Mouse (Mus musculus) mouse embryonic stem cell (cell line): Measurements from ENCODE around the gene Ces1a.

Experiments used
- in situ Hi-C, 2 experiments: fragments of 300-500 bp; cut with MboI; formaldehyde crosslinking; loops; 1 replicate in 1 of 2; 3 replicates in 1 of 2; pipeline ENCODE4 v1.14.3; 2019 to 2020; ENCODE audit warnings: low sequenced_read_pairs in 2 of 2, low pct_unique_long_range_greater_than_20kb in 1 of 2, mixed read lengths in 1 of 2; ENCODE audit not compliant: unreplicated experiment in 1 of 2

Gene Ces1a

DNA sequence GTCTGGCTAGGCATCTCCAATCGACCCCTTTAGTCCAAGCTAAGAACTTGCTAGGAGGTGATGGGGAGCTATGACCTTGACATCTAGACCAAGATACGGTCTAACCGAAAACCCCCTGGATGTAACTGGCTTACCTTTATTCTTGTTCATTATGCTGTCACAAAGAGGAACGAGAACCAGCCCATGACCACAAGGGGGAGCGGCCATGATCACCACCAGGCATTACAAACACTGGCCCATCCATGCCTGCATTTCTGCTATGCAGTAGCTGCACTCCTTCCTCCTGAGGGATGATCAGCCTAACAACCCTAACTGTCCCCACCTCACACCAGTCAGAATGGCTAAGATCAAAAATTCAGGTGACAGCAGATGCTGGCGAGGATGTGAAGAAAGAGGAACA lies 35.8 kb downstream of the Ces1a start:
- in situ Hi-C loops, result loop anchor here in 1 of 2 experiments (10.0 kb wide), 1 partner anchor 83 kb away; no protein-coding TSS in a partner anchor

- in situ Hi-C loops, result loop anchor here in 1 of 2 experiments (10.0 kb wide), 1 partner anchor 83 kb away; no protein-coding TSS in a partner anchor
These were observed 36.6 kb downstream of the Ces1a start for GRCm38 (mm10) chr8:93011439-93011838.

DNA sequence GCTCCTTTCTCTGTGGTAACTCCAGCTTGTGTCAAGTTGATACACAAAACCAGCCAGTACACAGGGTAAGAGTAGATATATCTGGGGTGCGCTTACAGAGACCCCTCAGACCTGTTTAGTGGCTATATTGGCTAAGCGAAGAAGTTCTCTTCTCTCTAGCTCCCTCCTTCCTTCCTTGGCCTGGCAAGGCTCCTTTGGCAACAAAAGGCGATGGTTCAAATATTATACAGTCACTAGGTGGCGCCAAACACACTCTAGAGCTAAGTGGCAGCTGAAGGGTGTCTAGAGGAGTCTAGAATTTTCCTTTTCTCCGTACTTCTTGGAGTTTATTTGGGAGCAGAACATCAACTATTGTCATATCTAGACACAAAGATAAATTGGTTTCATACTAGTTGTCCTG lies 37.7 kb downstream of the Ces1a start:
- in situ Hi-C loops, result loop anchor here in 1 of 2 experiments (10.0 kb wide), 1 partner anchor 85 kb away; no protein-coding TSS in a partner anchor

DNA sequence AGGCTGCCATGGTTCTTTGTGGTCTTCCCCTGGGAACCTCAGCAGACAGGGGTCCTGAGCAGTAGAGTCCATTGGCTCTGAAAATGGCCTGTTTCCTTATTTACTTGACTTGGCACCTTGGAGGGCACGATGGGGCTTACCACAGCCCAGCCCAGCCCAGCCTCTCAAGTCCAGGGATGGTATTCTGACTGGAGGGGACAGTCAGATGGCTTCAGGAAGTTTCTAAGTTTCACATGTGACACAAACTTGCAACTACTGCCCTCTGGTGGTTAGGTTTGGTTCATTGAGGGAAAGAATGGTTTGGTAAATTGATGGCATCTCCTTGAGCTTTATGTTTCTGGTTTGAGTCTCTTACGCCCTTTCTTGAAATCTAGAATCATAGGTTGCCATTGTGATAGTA lies 49.4 kb downstream of the Ces1a start:
- in situ Hi-C loops, result loop anchor here (10.0 kb wide), 2 partner anchors 174 to 184 kb away; partner anchors contain the start of gene Mmp2 (in 1 of the 2)

DNA sequence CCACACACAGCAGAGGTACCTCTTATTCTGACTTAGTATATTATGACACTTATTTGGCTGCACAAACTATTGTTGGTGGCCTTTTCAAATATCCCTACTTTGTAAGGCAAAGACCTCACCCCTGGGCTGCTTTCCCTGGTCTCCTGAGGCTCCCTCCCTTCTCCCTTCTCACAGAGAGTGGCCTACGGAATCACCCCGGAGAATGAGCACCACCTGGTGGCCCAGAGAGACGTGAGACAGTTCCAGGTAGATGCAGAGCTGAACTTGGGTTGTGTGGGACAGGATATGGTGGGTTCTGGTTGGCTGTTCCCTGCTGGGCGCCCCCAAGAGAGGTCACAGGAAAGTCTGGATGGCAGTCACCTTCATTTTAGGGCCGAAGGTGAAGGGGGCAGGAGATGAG lies 51.2 kb downstream of the Ces1a start:
- in situ Hi-C loops, result loop anchor here (10.0 kb wide), 2 partner anchors 172 to 182 kb away; partner anchors contain the start of gene Mmp2 (in 1 of the 2)

- in situ Hi-C loops, result no loop called here
These were observed 63.6 kb downstream of the Ces1a start for GRCm38 (mm10) chr8:92984376-92984775.

DNA sequence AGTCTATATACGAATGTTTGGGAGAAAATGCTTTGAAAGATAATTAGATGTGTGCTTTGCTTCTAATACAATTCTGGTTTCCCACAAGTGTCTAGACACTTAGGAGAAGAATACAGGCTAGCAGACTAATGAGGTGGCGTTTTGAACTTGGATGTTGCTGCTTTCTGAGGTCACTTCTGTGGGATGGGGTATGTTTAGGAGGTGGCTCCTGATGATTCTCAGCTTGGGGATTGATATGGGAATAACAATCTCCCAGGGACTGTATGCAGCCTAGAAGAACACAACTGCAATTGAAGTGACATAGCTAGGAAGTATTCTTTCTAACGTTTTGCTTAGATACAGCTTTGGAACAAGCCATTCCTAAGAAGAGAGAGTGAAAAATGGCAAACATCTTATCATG lies 65.5 kb downstream of the Ces1a start:
- in situ Hi-C loops, result no loop called here

DNA sequence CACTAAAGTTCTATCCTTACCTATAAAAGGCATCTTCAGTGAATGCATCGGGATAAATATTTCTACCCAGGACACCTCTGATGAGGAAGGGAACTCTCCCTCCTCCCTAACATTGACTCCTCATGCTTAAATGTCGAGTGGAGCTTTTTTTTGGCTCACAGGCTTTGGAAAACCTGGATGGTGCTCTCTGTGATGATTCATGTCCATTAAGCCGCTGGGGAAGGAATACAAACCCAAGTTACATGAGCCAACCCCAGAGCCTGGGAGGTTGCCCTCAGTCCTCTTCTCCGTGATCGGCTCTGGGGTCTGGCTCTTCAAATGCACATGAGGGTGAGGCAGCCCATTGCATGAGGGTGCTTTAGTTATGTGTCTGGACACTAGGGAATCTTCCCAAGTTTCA lies 71.3 kb downstream of the Ces1a start:
- in situ Hi-C loops, result no loop called here

GRCm38 (mm10) chr8:92972949-92973348 lies 75.0 kb downstream of the Ces1a start:
- in situ Hi-C loops, result no loop called here
